Mouse (Mus musculus): ENCODE data around the gene Kpna3.
A peak's percentile ranks its signal among the peaks of the same experiment; 100 is the strongest.

The Kpna3 gene

DNA sequence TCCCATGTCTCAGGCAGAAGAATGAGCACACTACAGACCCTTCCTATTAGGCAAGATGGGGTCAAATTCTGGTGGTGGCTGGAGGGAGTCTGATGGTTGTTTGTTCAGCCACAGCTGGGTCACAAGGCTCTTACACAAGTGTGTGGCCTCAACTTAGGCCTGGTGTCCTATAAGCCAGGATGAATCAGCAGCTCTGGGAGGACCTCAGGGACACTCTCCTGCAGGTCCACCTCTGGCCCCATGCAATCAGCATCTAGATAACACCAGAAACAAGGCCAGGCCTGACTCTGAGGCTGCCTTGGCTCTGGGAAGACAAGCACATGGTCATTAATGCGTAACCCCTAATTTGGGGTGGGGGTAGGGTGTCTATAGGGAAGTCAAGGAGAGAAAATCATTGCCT, 118.9 kb downstream of the Kpna3 start:
- no peak for DNase-seq (ENCODE audit: low spot score in 2 of 2)

DNA sequence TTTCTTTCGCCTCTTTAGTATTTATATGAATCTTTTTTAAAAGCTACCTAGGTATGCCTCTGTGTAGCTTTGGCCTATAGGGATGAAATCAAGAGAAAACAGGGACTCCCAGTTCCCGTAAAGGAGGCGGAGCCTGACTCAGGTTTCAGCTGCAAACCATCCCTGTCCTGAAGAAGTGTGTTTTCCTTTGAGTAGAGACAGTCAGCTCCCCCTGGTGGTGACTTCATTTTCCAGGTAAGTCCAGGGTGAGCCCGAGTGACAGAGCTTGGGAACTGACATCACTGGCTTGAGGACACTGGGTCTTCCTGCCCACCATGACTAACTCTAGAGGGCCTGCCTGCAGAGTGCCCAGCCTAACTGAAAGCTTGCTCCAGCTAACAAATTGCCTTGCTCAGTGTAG, 122.8 kb downstream of the Kpna3 start:
- peak; percentile 22 to 68 for DNase-seq (ENCODE audit: low spot score in 2 of 2)

Data from thymus, postnatal 10 days (tissue).